Mouse (Mus musculus): ENCODE measurements around the gene Ctsd.

The Ctsd gene

GRCm38 (mm10) chr7:142341564-142342246 is 46.1 kb downstream of the Ctsd start:
- in situ Hi-C loops (cut with MboI, MseI): no loop called here

GRCm38 (mm10) chr7:142340269-142340970 is 47.4 kb downstream of the Ctsd start:
- in situ Hi-C loops (cut with MboI, MseI): no loop called here

GRCm38 (mm10) chr7:142335151-142335550 is 52.7 kb downstream of the Ctsd start:
- in situ Hi-C loops (cut with MboI, MseI): loop anchor here (5.0 to 10.0 kb wide), 2 partner anchors 97 to 340 kb away; partner anchors contain the start of gene Syt8 (in 2 of the 2)

- in situ Hi-C loops (cut with MboI, MseI): loop anchor here (5.0 to 10.0 kb wide), 2 partner anchors 248 to 341 kb away; no protein-coding TSS in a partner anchor
Observed at GRCm38 (mm10) chr7:142334246-142334645, 53.6 kb downstream of the Ctsd start.

GRCm38 (mm10) chr7:142332741-142333140 is 55.1 kb downstream of the Ctsd start:
- in situ Hi-C loops (cut with MboI, MseI): loop anchor here (5.0 to 10.0 kb wide), 2 partner anchors 250 to 342 kb away; no protein-coding TSS in a partner anchor

- in situ Hi-C loops (cut with MboI, MseI): loop anchor here (5.0 to 10.0 kb wide), 2 partner anchors 251 to 344 kb away; no protein-coding TSS in a partner anchor
Observed at GRCm38 (mm10) chr7:142331281-142331680, 56.6 kb downstream of the Ctsd start.

- in situ Hi-C loops (cut with MboI, MseI): loop anchor here (5.0 to 10.0 kb wide), 2 partner anchors 252 to 345 kb away; no protein-coding TSS in a partner anchor
Observed at GRCm38 (mm10) chr7:142330271-142330724, 57.5 kb downstream of the Ctsd start.

GRCm38 (mm10) chr7:142328507-142328906 is 59.3 kb downstream of the Ctsd start:
- in situ Hi-C loops (cut with MboI, MseI): no loop called here

- in situ Hi-C loops (cut with MboI, MseI): no loop called here
Observed at GRCm38 (mm10) chr7:142326714-142327445, 61.0 kb downstream of the Ctsd start.
